Mouse (Mus musculus): ENCODE measurements around the gene Fndc3a. TPM values are rescaled to one million over a fixed set of nuclear protein-coding genes. Genes with fewer than 3 reads are reported as not detected.

Gene Fndc3a
- polyA plus RNA-seq, 1 experiment from 2014 or later, result 37.9 TPM

- TF ChIP-seq CTCF (IDR thresholded peaks at IDR 0.05), result peak; percentile 47
- in situ Hi-C loops (cut with MboI; ENCODE audit: low pct_unique_long_range_greater_than_20kb), result loop anchor here (25.0 kb wide), 1 partner anchor 731 kb away; no protein-coding TSS in a partner anchor
- DNase-seq (ENCODE audit: low read depth, low spot score) (no peak), ATAC-seq (no peak)
- H3K27me3 ChIP-seq, result no peaks in the 10 kb centered on the region
- ChIA-PET POLR2A (no interaction called here), CTCF (interaction anchor here (1.5 kb wide), 2 partner anchors 15 to 18 kb away, joined by 3 to 4 read pairs; no protein-coding TSS in a partner anchor)
Observed at GRCm38 (mm10) chr14:72555846-72556245, 154.0 kb downstream of the Fndc3a start.

- ChIA-PET POLR2A (no interaction called here), CTCF (no interaction called here)
- ATAC-seq, result no peak
- no peak for DNase-seq (ENCODE audit: low read depth, low spot score)
- no peak for TF ChIP-seq CTCF (IDR thresholded peaks at IDR 0.05)
- in situ Hi-C loops (cut with MboI; ENCODE audit: low pct_unique_long_range_greater_than_20kb), result no loop called here
- H3K27me3 ChIP-seq, result no peaks in the 10 kb centered on the region
Observed at GRCm38 (mm10) chr14:72536392-72537017, 173.3 kb downstream of the Fndc3a start.

- in situ Hi-C loops (cut with MboI; ENCODE audit: low pct_unique_long_range_greater_than_20kb), result no loop called here
- H3K27me3 ChIP-seq, result no peaks in the 10 kb centered on the region
- POLR2A ChIA-PET, result no interaction called here
- no peak for ATAC-seq
- no peak for DNase-seq (ENCODE audit: low read depth, low spot score)
- CTCF ChIA-PET, result interaction anchor here (1.5 kb wide), 1 partner anchor 30 kb away, joined by 3 read pairs; no protein-coding TSS in a partner anchor
- no peak for TF ChIP-seq CTCF (IDR thresholded peaks at IDR 0.05)
Observed at GRCm38 (mm10) chr14:72533862-72534261, 175.9 kb downstream of the Fndc3a start.

- POLR2A ChIA-PET, result interaction anchor here (0.5 kb wide), 1 partner anchor 1428 kb away, joined by 5 read pairs; no protein-coding TSS in a partner anchor
- TF ChIP-seq CTCF (IDR thresholded peaks at IDR 0.05), result no peak
- ATAC-seq (no peak), DNase-seq (ENCODE audit: low read depth, low spot score) (no peak)
- in situ Hi-C loops (cut with MboI; ENCODE audit: low pct_unique_long_range_greater_than_20kb), result no loop called here
- no peaks in the 10 kb centered on the region for H3K27me3 ChIP-seq
- CTCF ChIA-PET, result no interaction called here
Observed at GRCm38 (mm10) chr14:72532028-72532917, 177.5 kb downstream of the Fndc3a start.

- ATAC-seq, result no peak
- ChIA-PET CTCF (no interaction called here), POLR2A (no interaction called here)
- no peaks in the 10 kb centered on the region for H3K27me3 ChIP-seq
- in situ Hi-C loops (cut with MboI; ENCODE audit: low pct_unique_long_range_greater_than_20kb), result no loop called here
- TF ChIP-seq CTCF (IDR thresholded peaks at IDR 0.05), result no peak
- no peak for DNase-seq (ENCODE audit: low read depth, low spot score)
Observed at GRCm38 (mm10) chr14:72527126-72527525, 182.7 kb downstream of the Fndc3a start.

GRCm38 (mm10) chr14:72519561-72519960 lies 190.2 kb downstream of the Fndc3a start:
- no peaks in the 10 kb centered on the region for H3K27me3 ChIP-seq
- no peak for TF ChIP-seq CTCF (IDR thresholded peaks at IDR 0.05)
- ATAC-seq, result no peak
- POLR2A ChIA-PET, result no interaction called here
- in situ Hi-C loops (cut with MboI; ENCODE audit: low pct_unique_long_range_greater_than_20kb), result loop anchor here (10.0 kb wide), 1 partner anchor 145 kb away; no protein-coding TSS in a partner anchor
- CTCF ChIA-PET, result no interaction called here
- DNase-seq (ENCODE audit: low read depth, low spot score), result no peak

- H3K27me3 ChIP-seq, result no peaks in the 10 kb centered on the region
- no peak for TF ChIP-seq CTCF (IDR thresholded peaks at IDR 0.05)
- DNase-seq (ENCODE audit: low read depth, low spot score) (no peak), ATAC-seq (no peak)
- in situ Hi-C loops (cut with MboI; ENCODE audit: low pct_unique_long_range_greater_than_20kb), result loop anchor here (10.0 kb wide), 1 partner anchor 144 kb away; no protein-coding TSS in a partner anchor
- ChIA-PET POLR2A (no interaction called here), CTCF (no interaction called here)
Observed at GRCm38 (mm10) chr14:72518786-72519185, 191.0 kb downstream of the Fndc3a start.

- no peak for DNase-seq (ENCODE audit: low read depth, low spot score)
- ChIA-PET CTCF (interaction anchor here (1.4 to 1.7 kb wide), 2 partner anchors 13 to 25 kb away, joined by 4 to 5 read pairs; no protein-coding TSS in a partner anchor), POLR2A (interaction anchor here (0.6 kb wide), 1 partner anchor 393 kb away, joined by 5 read pairs; no protein-coding TSS in a partner anchor)
- in situ Hi-C loops (cut with MboI; ENCODE audit: low pct_unique_long_range_greater_than_20kb), result loop anchor here (10.0 kb wide), 1 partner anchor 142 kb away; no protein-coding TSS in a partner anchor
- H3K27me3 ChIP-seq, result no peaks in the 10 kb centered on the region
- TF ChIP-seq CTCF (IDR thresholded peaks at IDR 0.05), result peak; percentile 74
- ATAC-seq, result no peak
Observed at GRCm38 (mm10) chr14:72516376-72516775, 193.4 kb downstream of the Fndc3a start.

GRCm38 (mm10) chr14:72506723-72507420 lies 202.9 kb downstream of the Fndc3a start:
- ChIA-PET CTCF (no interaction called here), POLR2A (no interaction called here)
- DNase-seq (ENCODE audit: low read depth, low spot score) (no peak), ATAC-seq (no peak)
- H3K27me3 ChIP-seq, result peaks cover 5% of the 10 kb centered on the region
- in situ Hi-C loops (cut with MboI; ENCODE audit: low pct_unique_long_range_greater_than_20kb), result no loop called here
- no peak for TF ChIP-seq CTCF (IDR thresholded peaks at IDR 0.05)

GRCm38 (mm10) chr14:72506018-72506722 lies 203.6 kb downstream of the Fndc3a start:
- in situ Hi-C loops (cut with MboI; ENCODE audit: low pct_unique_long_range_greater_than_20kb), result no loop called here
- CTCF ChIA-PET, result no interaction called here

More at GRCm38 (mm10) chr14:72506018-72506722, 203.6 kb downstream of the Fndc3a start:
- peaks cover 5% of the 10 kb centered on the region for H3K27me3 ChIP-seq
- POLR2A ChIA-PET, result no interaction called here
- no peak for ATAC-seq
- no peak for TF ChIP-seq CTCF (IDR thresholded peaks at IDR 0.05)
- DNase-seq (ENCODE audit: low read depth, low spot score), result no peak

Data from Patski (cell line).